Mouse (Mus musculus) bone marrow, adult 2 months (tissue): ENCODE measurements around the gene Glt1d1.

ENCODE experiments used
- CTCF ChIP-seq: fragments of 200-500 bp; IDR thresholded peaks from 2 replicates; pipeline ENCODE4 v1.5.1; 2011; ENCODE audit warnings: low read length, control low read depth; ENCODE audit not compliant: control insufficient read depth, insufficient read depth
- POLR2A ChIP-seq: fragments of 200-500 bp; IDR thresholded peaks from 2 replicates; pipeline ENCODE4 v1.6.1; 2011; ENCODE audit warnings: low read depth, mild to moderate bottlenecking, control low read depth, low read length, borderline replicate concordance; ENCODE audit not compliant: control insufficient read depth

GRCm38 (mm10) chr5:127583658-127584057 lies 48.4 kb upstream of the Glt1d1 start:
- TF ChIP-seq CTCF (peak; percentile 31; the same call in 1 of the 2 replicates), POLR2A (no peak)
